Mouse (Mus musculus): ENCODE results near the gene Rhoc. TPM values are rescaled to one million over a fixed set of nuclear protein-coding genes. Genes with fewer than 3 reads are reported as not detected.
A peak's percentile ranks its signal among the peaks of the same experiment; 100 is the strongest.
"Not testable (repeated sequence)": the region's sequence is repeated elsewhere in the genome, so short reads cannot be mapped to it uniquely, and the experiment has no call there.

Rhoc gene
- 126 and 130 TPM in 2 replicates for polyA plus RNA-seq (2015; fragmentation: Nextera tagmentation; extraction: Ambion mirVana)

- no peaks in the 10 kb centered on the region for H3K9me3 ChIP-seq (ENCODE audit: control insufficient read depth, low read length)
- 0 out of 2 replicates have a peak, but pooled peaks cover 3% of the 10 kb centered on the region for H3K36me3 ChIP-seq (ENCODE audit: control insufficient read depth, insufficient read depth, low read length)
- TF ChIP-seq CTCF (IDR thresholded peaks at IDR 0.05; ENCODE audit: low read depth) (no peak), EP300 (optimal IDR thresholded peaks at IDR 0.05) (no peak)
- peak within 1 kb of the TSS; percentile 74 for H3K4me2 ChIP-seq (replicated peaks; ENCODE audit: low read depth)
- peaks cover 10% of the 10 kb centered on the region for H3K4me1 ChIP-seq (replicated peaks; ENCODE audit: control insufficient read depth, insufficient read depth)
- no peaks in the 10 kb centered on the region for H3K27me3 ChIP-seq (ENCODE audit: control insufficient read depth, insufficient read depth, low read length)
- peak within 1 kb of the TSS; percentile 71 for H3K4me3 ChIP-seq (ENCODE audit: low read depth, low read length)
- ATAC-seq (ENCODE audit: low FRiP score, low TSS enrichment) (no peak; the same call in 1 of the 2 replicates), DNase-seq (ENCODE audit: low spot score) (no peak)
- 28% methylated on average over 3 of the region's 3 CpGs for WGBS
- peak within 1 kb of the TSS; percentile 94 for H3K27ac ChIP-seq (replicated peaks)
- peak within 1 kb of the TSS; percentile 79 for H3K9ac ChIP-seq (ENCODE audit: low read length)
Observed at GRCm38 (mm10) chr3:104788075-104788474, at the start of gene Rhoc. Gene Rhoc, plus strand, starts transcription at chr3:104788375.

- Histone ChIP-seq H3K27me3 (ENCODE audit: control insufficient read depth, insufficient read depth, low read length) (no peaks in the 10 kb centered on the region), H3K4me2 (replicated peaks; ENCODE audit: low read depth) (no peak overlapping the region), H3K9ac (ENCODE audit: low read length) (no peak overlapping the region), H3K27ac (replicated peaks) (no peak overlapping the region), H3K36me3 (ENCODE audit: control insufficient read depth, insufficient read depth, low read length) (no peaks in the 10 kb centered on the region), H3K9me3 (ENCODE audit: control insufficient read depth, low read length) (no peaks in the 10 kb centered on the region), H3K4me1 (replicated peaks; ENCODE audit: control insufficient read depth, insufficient read depth) (no peaks in the 10 kb centered on the region), H3K4me3 (ENCODE audit: low read depth, low read length) (no peak overlapping the region)
- ATAC-seq (ENCODE audit: low FRiP score, low TSS enrichment) (peak; percentile 97), DNase-seq (ENCODE audit: low spot score) (peak; percentile 53)
- WGBS, result 56% methylated on average over 3 of the region's 3 CpGs
- TF ChIP-seq CTCF (IDR thresholded peaks at IDR 0.05; ENCODE audit: low read depth) (no peak), EP300 (optimal IDR thresholded peaks at IDR 0.05) (no peak)
Observed at GRCm38 (mm10) chr3:104741954-104742353, 46.2 kb upstream of the Rhoc start.

GRCm38 (mm10) chr3:104743161-104743560, 45.0 kb upstream of the Rhoc start:
- no peak overlapping the region for H3K9ac ChIP-seq (ENCODE audit: low read length)
- no peaks in the 10 kb centered on the region for H3K9me3 ChIP-seq (ENCODE audit: control insufficient read depth, low read length)
- no peaks in the 10 kb centered on the region for H3K27me3 ChIP-seq (ENCODE audit: control insufficient read depth, insufficient read depth, low read length)
- H3K4me3 ChIP-seq (ENCODE audit: low read depth, low read length), result no peak overlapping the region
- no peak for ATAC-seq (ENCODE audit: low FRiP score, low TSS enrichment)
- TF ChIP-seq CTCF (IDR thresholded peaks at IDR 0.05; ENCODE audit: low read depth), result no peak
- TF ChIP-seq EP300 (optimal IDR thresholded peaks at IDR 0.05), result no peak
- H3K36me3 ChIP-seq (ENCODE audit: control insufficient read depth, insufficient read depth, low read length), result no peaks in the 10 kb centered on the region
- no peak overlapping the region for H3K27ac ChIP-seq (replicated peaks)
- no peak for DNase-seq (ENCODE audit: low spot score)
- no peak overlapping the region for H3K4me2 ChIP-seq (replicated peaks; ENCODE audit: low read depth)
- WGBS, result 38% methylated on average over 1 of the region's 1 CpGs
- no peaks in the 10 kb centered on the region for H3K4me1 ChIP-seq (replicated peaks; ENCODE audit: control insufficient read depth, insufficient read depth)

GRCm38 (mm10) chr3:104743864-104744263, 44.3 kb upstream of the Rhoc start:
- WGBS, result 75% methylated on average over 1 of the region's 1 CpGs
- H3K4me3 ChIP-seq (ENCODE audit: low read depth, low read length), result no peak overlapping the region
- H3K27me3 ChIP-seq (ENCODE audit: control insufficient read depth, insufficient read depth, low read length), result no peaks in the 10 kb centered on the region
- H3K9me3 ChIP-seq (ENCODE audit: control insufficient read depth, low read length), result no peaks in the 10 kb centered on the region
- ATAC-seq (ENCODE audit: low FRiP score, low TSS enrichment) (no peak), DNase-seq (ENCODE audit: low spot score) (no peak)
- H3K4me1 ChIP-seq (replicated peaks; ENCODE audit: control insufficient read depth, insufficient read depth), result no peaks in the 10 kb centered on the region
- TF ChIP-seq CTCF (IDR thresholded peaks at IDR 0.05; ENCODE audit: low read depth) (no peak), EP300 (optimal IDR thresholded peaks at IDR 0.05) (no peak)
- H3K36me3 ChIP-seq (ENCODE audit: control insufficient read depth, insufficient read depth, low read length), result no peaks in the 10 kb centered on the region
- no peak overlapping the region for H3K4me2 ChIP-seq (replicated peaks; ENCODE audit: low read depth)
- no peak overlapping the region for H3K27ac ChIP-seq (replicated peaks)
- no peak overlapping the region for H3K9ac ChIP-seq (ENCODE audit: low read length)

GRCm38 (mm10) chr3:104752845-104753244, 35.3 kb upstream of the Rhoc start:
- not testable (repeated sequence) for H3K36me3 ChIP-seq (ENCODE audit: control insufficient read depth, insufficient read depth, low read length); H3K4me2 ChIP-seq (replicated peaks; ENCODE audit: low read depth); H3K4me1 ChIP-seq (replicated peaks; ENCODE audit: control insufficient read depth, insufficient read depth); H3K9ac ChIP-seq (ENCODE audit: low read length); H3K4me3 ChIP-seq (ENCODE audit: low read depth, low read length); H3K27me3 ChIP-seq (ENCODE audit: control insufficient read depth, insufficient read depth, low read length); ATAC-seq (ENCODE audit: low FRiP score, low TSS enrichment); H3K27ac ChIP-seq (replicated peaks); H3K9me3 ChIP-seq (ENCODE audit: control insufficient read depth, low read length)
- peak; percentile 52 for DNase-seq (ENCODE audit: low spot score)
- peak; percentile 63 for TF ChIP-seq CTCF (IDR thresholded peaks at IDR 0.05; ENCODE audit: low read depth)
- WGBS, result 14% methylated on average over 21 of the region's 25 CpGs

- Histone ChIP-seq H3K27ac (replicated peaks) (no peak overlapping the region), H3K27me3 (ENCODE audit: control insufficient read depth, insufficient read depth, low read length) (no peaks in the 10 kb centered on the region), H3K36me3 (ENCODE audit: control insufficient read depth, insufficient read depth, low read length) (no peaks in the 10 kb centered on the region), H3K9me3 (ENCODE audit: control insufficient read depth, low read length) (no peaks in the 10 kb centered on the region), H3K9ac (ENCODE audit: low read length) (peak overlapping the region; percentile 38; the same call in 1 of the 2 replicates), H3K4me1 (replicated peaks; ENCODE audit: control insufficient read depth, insufficient read depth) (no peaks in the 10 kb centered on the region), H3K4me2 (replicated peaks; ENCODE audit: low read depth) (peak overlapping the region; percentile 57), H3K4me3 (ENCODE audit: low read depth, low read length) (peak overlapping the region; percentile 31)
- WGBS, result under 1% methylated on average over 27 of the region's 27 CpGs
- peak; percentile 69; the same call in 1 of the 2 replicates for ATAC-seq (ENCODE audit: low FRiP score, low TSS enrichment)
- no peak for TF ChIP-seq EP300 (optimal IDR thresholded peaks at IDR 0.05)
- TF ChIP-seq CTCF (IDR thresholded peaks at IDR 0.05; ENCODE audit: low read depth), result peak; percentile 85
- peak; percentile 78 for DNase-seq (ENCODE audit: low spot score)
Observed at GRCm38 (mm10) chr3:104758406-104758805, 29.8 kb upstream of the Rhoc start.
